Mouse (Mus musculus): ENCODE measurements around the gene Mttp. TPM values are rescaled to one million over a fixed set of nuclear protein-coding genes. Genes with fewer than 3 reads are reported as not detected.

Gene Mttp
- polyA plus RNA-seq, 1 experiment from 2014 or later = 8.9 TPM

DNA sequence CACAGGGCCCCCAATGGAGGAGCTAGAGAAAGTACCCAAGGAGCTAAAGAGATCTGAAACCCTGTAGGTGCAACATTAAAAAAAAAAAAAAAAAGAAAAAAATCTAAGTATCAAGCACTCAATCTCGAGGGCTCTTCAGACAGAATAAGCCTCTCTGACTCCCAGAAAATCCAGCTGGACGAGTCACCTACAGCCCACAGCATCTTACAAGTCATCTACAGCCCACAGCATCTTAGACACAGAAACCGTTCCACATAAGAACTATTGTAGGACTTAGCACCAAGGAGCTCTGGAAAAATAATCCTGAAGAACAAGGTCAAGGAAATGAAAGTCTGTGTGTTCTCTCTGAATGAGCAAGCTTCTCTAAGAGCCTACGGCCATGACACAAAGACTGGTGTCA lies 42.8 kb downstream of the Mttp start:
- no peaks in the 10 kb centered on the region for H3K4me1 ChIP-seq
- H3K27me3 ChIP-seq (ENCODE audit: low read depth, poor library complexity, severe bottlenecking) = no peaks in the 10 kb centered on the region
- H3K27ac ChIP-seq = no peak overlapping the region
- WGBS = 90% methylated on average over 4 of the region's 4 CpGs
- H3K36me3 ChIP-seq = no peaks in the 10 kb centered on the region
- no peak for DNase-seq (ENCODE audit: low spot score)
- no peak overlapping the region for H3K4me3 ChIP-seq
- no peaks in the 10 kb centered on the region for H3K9me3 ChIP-seq (replicated peaks)

GRCm38 (mm10) chr3:138097718-138098117 lies 47.0 kb downstream of the Mttp start:
- DNase-seq (ENCODE audit: low spot score) = no peak
- WGBS = 94% methylated on average over 1 of the region's 1 CpGs
- H3K27me3 ChIP-seq (ENCODE audit: low read depth, poor library complexity, severe bottlenecking) = no peaks in the 10 kb centered on the region
- H3K4me3 ChIP-seq = no peak overlapping the region
- H3K4me1 ChIP-seq = no peaks in the 10 kb centered on the region
- no peaks in the 10 kb centered on the region for H3K36me3 ChIP-seq
- no peaks in the 10 kb centered on the region for H3K9me3 ChIP-seq (replicated peaks)
- H3K27ac ChIP-seq = no peak overlapping the region

DNA sequence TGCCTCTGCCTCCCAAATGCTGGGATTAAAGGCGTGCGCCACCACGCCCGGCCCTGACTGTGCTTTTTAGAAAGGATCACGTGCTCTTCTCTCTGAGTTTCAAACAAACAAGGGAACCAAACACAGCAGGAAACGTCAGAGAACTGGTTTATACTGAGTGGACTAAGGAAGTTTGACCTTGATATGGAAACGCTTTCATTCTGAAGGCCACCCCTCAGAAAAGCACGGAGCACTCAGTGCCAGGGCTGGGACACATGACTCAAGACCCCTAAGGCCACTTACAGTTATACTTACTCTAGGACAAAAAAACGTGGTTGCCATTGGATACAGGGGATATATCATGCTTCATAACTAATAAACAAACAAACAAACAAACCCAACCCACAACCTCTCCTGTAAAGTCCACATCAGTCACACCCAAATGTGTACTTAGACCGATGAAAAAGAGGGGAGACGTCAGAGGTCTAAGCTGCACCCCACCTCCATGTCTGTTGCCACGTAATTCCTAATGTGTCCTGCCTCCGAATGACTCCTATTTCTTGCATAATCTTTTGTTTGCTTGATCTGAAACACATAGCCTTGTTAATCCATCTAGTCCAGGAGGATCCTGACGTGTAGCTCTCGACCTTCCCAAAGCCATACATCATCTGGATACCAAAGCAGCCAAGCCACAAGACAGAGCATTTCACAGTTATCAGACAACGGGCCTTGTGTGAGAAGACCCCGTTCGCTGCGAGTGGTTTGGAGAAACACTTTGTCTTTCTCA lies 48.3 kb downstream of the Mttp start:
- no peaks in the 10 kb centered on the region for H3K9me3 ChIP-seq (replicated peaks)
- no peaks in the 10 kb centered on the region for H3K27me3 ChIP-seq (ENCODE audit: low read depth, poor library complexity, severe bottlenecking)
- no peak overlapping the region for H3K4me3 ChIP-seq
- DNase-seq (ENCODE audit: low spot score) = no peak
- H3K27ac ChIP-seq = no peak overlapping the region
- 90% methylated on average over 19 of the region's 19 CpGs for WGBS
- H3K4me1 ChIP-seq = no peaks in the 10 kb centered on the region
- H3K36me3 ChIP-seq = no peaks in the 10 kb centered on the region

GRCm38 (mm10) chr3:138095718-138096117 lies 49.0 kb downstream of the Mttp start:
- WGBS = 86% methylated on average over 10 of the region's 10 CpGs
- no peaks in the 10 kb centered on the region for H3K9me3 ChIP-seq (replicated peaks)
- H3K36me3 ChIP-seq = no peaks in the 10 kb centered on the region
- no peak for DNase-seq (ENCODE audit: low spot score)
- no peaks in the 10 kb centered on the region for H3K27me3 ChIP-seq (ENCODE audit: low read depth, poor library complexity, severe bottlenecking)
- H3K27ac ChIP-seq = no peak overlapping the region
- H3K4me3 ChIP-seq = no peak overlapping the region
- H3K4me1 ChIP-seq = no peaks in the 10 kb centered on the region

- Histone ChIP-seq H3K27ac (no peak overlapping the region), H3K4me3 (no peak overlapping the region), H3K4me1 (no peaks in the 10 kb centered on the region), H3K9me3 (replicated peaks) (no peaks in the 10 kb centered on the region), H3K36me3 (no peaks in the 10 kb centered on the region), H3K27me3 (ENCODE audit: low read depth, poor library complexity, severe bottlenecking) (no peaks in the 10 kb centered on the region)
- DNase-seq (ENCODE audit: low spot score) = no peak
- WGBS = 83% methylated on average over 3 of the region's 3 CpGs
These were observed 49.5 kb downstream of the Mttp start for GRCm38 (mm10) chr3:138095301-138095700.

GRCm38 (mm10) chr3:138083896-138084295 lies 60.9 kb downstream of the Mttp start:
- Histone ChIP-seq H3K4me3 (no peak overlapping the region), H3K36me3 (no peaks in the 10 kb centered on the region), H3K27ac (no peak overlapping the region), H3K4me1 (no peaks in the 10 kb centered on the region; the same call in 1 of the 2 replicates), H3K27me3 (ENCODE audit: low read depth, poor library complexity, severe bottlenecking) (no peaks in the 10 kb centered on the region), H3K9me3 (replicated peaks) (no peaks in the 10 kb centered on the region)
- no peak for DNase-seq (ENCODE audit: low spot score)
- 89% methylated on average over 4 of the region's 4 CpGs for WGBS

GRCm38 (mm10) chr3:138083073-138083637 lies 61.6 kb downstream of the Mttp start:
- DNase-seq (ENCODE audit: low spot score) = no peak
- 95% methylated on average over 1 of the region's 1 CpGs for WGBS
- H3K4me3 ChIP-seq = no peak overlapping the region
- H3K36me3 ChIP-seq = no peaks in the 10 kb centered on the region
- no peaks in the 10 kb centered on the region for H3K27me3 ChIP-seq (ENCODE audit: low read depth, poor library complexity, severe bottlenecking)
- no peak overlapping the region for H3K27ac ChIP-seq
- no peaks in the 10 kb centered on the region for H3K9me3 ChIP-seq (replicated peaks)
- H3K4me1 ChIP-seq = no peaks in the 10 kb centered on the region; the same call in 1 of the 2 replicates

GRCm38 (mm10) chr3:138078701-138079100 lies 66.1 kb downstream of the Mttp start:
- Histone ChIP-seq H3K27me3 (ENCODE audit: low read depth, poor library complexity, severe bottlenecking) (no peaks in the 10 kb centered on the region), H3K4me1 (no peaks in the 10 kb centered on the region; the same call in 1 of the 2 replicates), H3K4me3 (no peak overlapping the region), H3K27ac (no peak overlapping the region), H3K36me3 (no peaks in the 10 kb centered on the region), H3K9me3 (replicated peaks) (no peaks in the 10 kb centered on the region)
- 87% methylated on average over 1 of the region's 1 CpGs for WGBS
- DNase-seq (ENCODE audit: low spot score) = no peak

GRCm38 (mm10) chr3:138077476-138078340 lies 67.1 kb downstream of the Mttp start:
- no peaks in the 10 kb centered on the region; the same call in 1 of the 2 replicates for H3K4me1 ChIP-seq
- H3K4me3 ChIP-seq = no peak overlapping the region
- H3K9me3 ChIP-seq (replicated peaks) = no peaks in the 10 kb centered on the region
- H3K36me3 ChIP-seq = no peaks in the 10 kb centered on the region
- 86% methylated on average over 11 of the region's 11 CpGs for WGBS
- no peak overlapping the region for H3K27ac ChIP-seq
- no peak for DNase-seq (ENCODE audit: low spot score)
- H3K27me3 ChIP-seq (ENCODE audit: low read depth, poor library complexity, severe bottlenecking) = no peaks in the 10 kb centered on the region

DNA sequence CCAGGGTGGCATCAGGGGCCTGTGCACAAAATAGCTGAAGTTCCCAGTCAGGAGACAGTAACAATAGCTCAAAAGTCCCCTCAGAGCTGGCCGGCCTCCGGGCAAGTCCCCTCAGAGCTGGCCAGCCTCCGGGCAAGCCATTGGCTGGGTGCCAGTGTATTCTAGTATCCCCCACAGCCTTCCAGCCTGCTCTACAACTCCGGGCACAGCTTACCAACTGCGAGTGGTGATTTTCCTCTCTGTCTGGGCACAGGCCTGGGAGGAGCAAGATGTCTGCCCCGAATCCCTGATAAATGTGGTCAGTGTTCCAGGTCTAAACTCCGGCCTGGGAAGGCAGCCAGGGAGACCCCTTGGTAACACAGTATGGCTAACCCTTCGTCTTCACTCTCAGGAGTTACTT lies 69.6 kb downstream of the Mttp start:
- H3K4me1 ChIP-seq = peaks cover 15% of the 10 kb centered on the region
- H3K4me3 ChIP-seq = no peak overlapping the region
- H3K27ac ChIP-seq = no peak overlapping the region
- 84% methylated on average over 8 of the region's 8 CpGs for WGBS
- H3K36me3 ChIP-seq = no peaks in the 10 kb centered on the region
- no peaks in the 10 kb centered on the region for H3K27me3 ChIP-seq (ENCODE audit: low read depth, poor library complexity, severe bottlenecking)
- no peaks in the 10 kb centered on the region for H3K9me3 ChIP-seq (replicated peaks)
- no peak for DNase-seq (ENCODE audit: low spot score)

DNA sequence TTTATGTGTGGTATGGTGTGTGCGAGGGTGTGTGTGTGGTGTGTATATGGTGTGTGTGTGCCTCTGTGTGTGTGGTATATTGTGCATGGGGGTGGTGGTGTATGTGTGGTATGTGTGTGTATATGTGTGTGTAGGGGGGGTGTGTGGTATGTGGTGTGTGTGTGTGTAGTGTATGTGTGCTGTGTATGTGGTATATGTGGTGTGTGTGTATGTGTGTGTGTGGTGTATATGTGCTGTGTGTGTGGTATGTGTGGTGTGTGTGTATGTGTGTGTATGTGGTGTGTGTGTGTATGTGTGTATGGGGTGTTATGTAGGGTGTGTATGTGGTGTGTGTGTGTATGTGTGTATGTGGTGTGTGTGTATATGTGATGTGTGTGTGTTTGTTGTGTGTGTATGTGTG lies 70.6 kb downstream of the Mttp start:
- Histone ChIP-seq H3K27ac (no peak overlapping the region), H3K4me3 (no peak overlapping the region), H3K27me3 (ENCODE audit: low read depth, poor library complexity, severe bottlenecking) (no peaks in the 10 kb centered on the region), H3K9me3 (replicated peaks) (no peaks in the 10 kb centered on the region), H3K4me1 (peaks cover 24% of the 10 kb centered on the region), H3K36me3 (no peaks in the 10 kb centered on the region)
- WGBS = 100% methylated on average over 1 of the region's 1 CpGs
- DNase-seq (ENCODE audit: low spot score) = no peak

- no peaks in the 10 kb centered on the region; the same call in 1 of the 2 replicates for H3K27me3 ChIP-seq (ENCODE audit: low read depth, poor library complexity, severe bottlenecking)
- no peak overlapping the region for H3K4me3 ChIP-seq
- 85% methylated on average over 10 of the region's 10 CpGs for WGBS
- H3K9me3 ChIP-seq (replicated peaks) = no peaks in the 10 kb centered on the region
- no peaks in the 10 kb centered on the region for H3K36me3 ChIP-seq
- DNase-seq (ENCODE audit: low spot score) = no peak
- peaks cover 30% of the 10 kb centered on the region for H3K4me1 ChIP-seq
- H3K27ac ChIP-seq = peak overlapping the region; percentile 51; the same call in 1 of the 2 replicates
These were observed 73.2 kb downstream of the Mttp start for GRCm38 (mm10) chr3:138071476-138072073.
